Mouse (Mus musculus): ENCODE results near the gene Strada. TPM values are rescaled to one million over a fixed set of nuclear protein-coding genes. Genes with fewer than 3 reads are reported as not detected.

The Strada gene
- total and polyA plus RNA-seq, 2 experiments from 2014 or later = 12.6 to 18.7 TPM

DNA sequence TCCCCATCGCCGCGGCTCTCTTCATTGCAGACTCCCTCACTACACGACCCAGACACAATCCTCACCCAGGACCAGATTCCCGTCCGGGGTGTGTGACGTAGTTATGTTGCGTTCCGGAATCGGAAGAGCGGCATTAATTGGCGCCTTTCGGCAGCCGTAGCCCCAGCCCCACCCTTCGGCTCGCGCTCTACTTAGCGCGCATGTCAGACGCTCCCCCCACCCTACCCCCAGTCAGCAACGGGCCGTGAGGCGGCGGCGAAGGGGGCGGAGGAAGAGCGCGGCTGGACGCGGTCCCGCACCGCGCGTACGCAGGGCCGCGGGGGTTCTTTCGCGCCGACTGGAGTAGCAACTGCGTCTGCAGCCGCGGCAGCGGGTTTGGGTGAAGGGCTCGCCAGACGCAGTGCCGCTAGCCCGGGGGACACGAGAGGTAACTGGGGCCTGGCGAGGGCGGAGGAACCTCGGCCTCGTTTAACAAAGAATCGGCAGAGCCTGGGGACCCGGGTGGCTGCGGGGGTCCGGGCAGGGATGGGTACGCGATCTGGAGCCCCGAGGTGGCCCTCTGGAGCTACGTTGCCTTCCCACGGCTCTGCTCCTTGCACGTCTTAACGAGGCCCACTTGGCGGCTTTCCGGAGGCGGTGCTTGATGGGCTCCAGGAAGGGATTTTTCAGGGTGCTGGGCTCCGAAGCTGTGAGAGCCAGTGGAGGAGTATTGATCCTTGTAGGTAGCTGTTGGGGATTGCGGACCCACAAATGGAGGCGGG is 14.9 kb upstream of the Strada start, which contains the start of gene Ddx42:
TSS of gene Ddx42 (plus strand) at position 197 of the 761 bp plus-strand sequence.
- Histone ChIP-seq H3K4me1 (ENCODE audit: control insufficient read depth, insufficient read depth) (peaks cover 34% of the 10 kb centered on the region), H3K27me3 (ENCODE audit: control insufficient read depth, insufficient read depth, low read length) (no peaks in the 10 kb centered on the region), H3K4me3 (ENCODE audit: low read depth, low read length) (peak within 1 kb of the TSS; percentile 99), H3K27ac (ENCODE audit: low read depth) (peak within 1 kb of the TSS; percentile 97), H3K9ac (replicated peaks; ENCODE audit: low read depth, low read length) (peak within 1 kb of the TSS; percentile 94), H3K9me3 (replicated peaks; ENCODE audit: control insufficient read depth, low read length) (no peaks in the 10 kb centered on the region), H3K4me2 (ENCODE audit: low read depth, low read length) (peak within 1 kb of the TSS; percentile 84), H3K36me3 (replicated peaks; ENCODE audit: control insufficient read depth, insufficient read depth, low read length) (peaks cover 4% of the 10 kb centered on the region)
- TF ChIP-seq CTCF (IDR thresholded peaks at IDR 0.05; ENCODE audit: low read depth) (no peak), EP300 (IDR thresholded peaks at IDR 0.05; ENCODE audit: low read depth) (peak; percentile 39)
- ATAC-seq (ENCODE audit: insufficient read depth, low read depth) (peak; percentile 90), DNase-seq (ENCODE audit: low spot score) (peak; percentile 93)
- under 1% methylated on average over 70 of the region's 70 CpGs for WGBS

GRCm38 (mm10) chr11:106215927-106216729 is 14.2 kb upstream of the Strada start, which contains the start of gene Ccdc47:
Gene Ccdc47, minus strand, starts transcription at chr11:106216344.
- H3K4me2 ChIP-seq (ENCODE audit: low read depth, low read length) = peak within 1 kb of the TSS; percentile 84
- peaks cover 12% of the 10 kb centered on the region for H3K36me3 ChIP-seq (replicated peaks; ENCODE audit: control insufficient read depth, insufficient read depth, low read length)
- ATAC-seq (ENCODE audit: insufficient read depth, low read depth) (peak; percentile 95), DNase-seq (ENCODE audit: low spot score) (peak; percentile 99)
- peak within 1 kb of the TSS; percentile 97 for H3K27ac ChIP-seq (ENCODE audit: low read depth)
- H3K4me1 ChIP-seq (ENCODE audit: control insufficient read depth, insufficient read depth) = peaks cover 34% of the 10 kb centered on the region
- no peaks in the 10 kb centered on the region for H3K27me3 ChIP-seq (ENCODE audit: control insufficient read depth, insufficient read depth, low read length)
- no peaks in the 10 kb centered on the region for H3K9me3 ChIP-seq (replicated peaks; ENCODE audit: control insufficient read depth, low read length)
- H3K9ac ChIP-seq (replicated peaks; ENCODE audit: low read depth, low read length) = peak within 1 kb of the TSS; percentile 94
- TF ChIP-seq CTCF (IDR thresholded peaks at IDR 0.05; ENCODE audit: low read depth) (no peak), EP300 (IDR thresholded peaks at IDR 0.05; ENCODE audit: low read depth) (peak; percentile 96)
- under 1% methylated on average over 46 of the region's 46 CpGs for WGBS
- peak within 1 kb of the TSS; percentile 99 for H3K4me3 ChIP-seq (ENCODE audit: low read depth, low read length)

DNA sequence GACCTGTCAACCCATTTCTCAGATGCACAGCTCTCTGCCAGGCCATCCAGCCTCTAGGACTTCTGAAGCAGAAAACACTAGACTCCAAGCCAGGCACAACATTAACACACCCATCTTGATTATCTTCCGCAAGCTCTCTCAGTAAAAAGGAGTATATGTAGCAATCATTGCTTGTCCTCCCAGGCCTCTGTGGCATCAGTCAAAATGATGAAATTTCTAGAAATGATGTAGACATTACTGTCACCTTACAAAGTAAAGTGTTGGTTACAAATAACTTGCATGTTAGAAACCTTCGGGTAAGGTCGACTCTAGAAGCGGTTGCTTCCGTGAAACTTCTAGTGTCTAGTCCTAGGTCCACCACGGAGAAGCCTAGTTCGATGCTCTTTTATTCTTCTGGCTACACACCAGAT is 13.5 kb upstream of the Strada start:
- Histone ChIP-seq H3K27me3 (ENCODE audit: control insufficient read depth, insufficient read depth, low read length) (no peaks in the 10 kb centered on the region), H3K27ac (ENCODE audit: low read depth) (peak overlapping the region; percentile 97), H3K4me3 (ENCODE audit: low read depth, low read length) (peak overlapping the region; percentile 99), H3K4me1 (ENCODE audit: control insufficient read depth, insufficient read depth) (peaks cover 34% of the 10 kb centered on the region), H3K9ac (replicated peaks; ENCODE audit: low read depth, low read length) (peak overlapping the region; percentile 84), H3K36me3 (replicated peaks; ENCODE audit: control insufficient read depth, insufficient read depth, low read length) (peaks cover 18% of the 10 kb centered on the region), H3K4me2 (ENCODE audit: low read depth, low read length) (peak overlapping the region; percentile 77), H3K9me3 (replicated peaks; ENCODE audit: control insufficient read depth, low read length) (no peaks in the 10 kb centered on the region)
- TF ChIP-seq EP300 (IDR thresholded peaks at IDR 0.05; ENCODE audit: low read depth) = no peak
- no peak for TF ChIP-seq CTCF (IDR thresholded peaks at IDR 0.05; ENCODE audit: low read depth)
- 17% methylated on average over 7 of the region's 7 CpGs for WGBS
- DNase-seq (ENCODE audit: low spot score) (no peak), ATAC-seq (ENCODE audit: insufficient read depth, low read depth) (no peak)

DNA sequence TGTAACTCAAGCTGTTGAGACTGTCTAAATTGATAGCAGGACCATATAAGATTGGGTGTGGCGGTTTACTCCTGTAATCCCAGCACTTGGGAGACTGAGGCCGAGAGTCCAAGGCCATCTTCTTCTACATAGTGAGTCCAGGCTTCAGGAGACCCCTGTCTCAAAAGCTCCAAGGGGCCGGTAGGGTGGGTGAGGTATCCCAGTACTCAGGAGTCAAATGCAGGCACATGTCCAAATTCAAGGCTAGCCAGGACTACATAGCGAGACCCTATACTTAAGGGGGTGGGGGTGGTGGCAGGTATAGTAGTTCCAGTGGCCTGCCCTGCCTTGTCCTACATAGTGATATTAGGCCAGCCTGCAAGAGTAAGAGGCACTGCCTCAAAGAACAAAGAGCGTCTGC is 12.9 kb upstream of the Strada start:
- TF ChIP-seq CTCF (IDR thresholded peaks at IDR 0.05; ENCODE audit: low read depth) (no peak), EP300 (IDR thresholded peaks at IDR 0.05; ENCODE audit: low read depth) (no peak)
- H3K4me1 ChIP-seq (ENCODE audit: control insufficient read depth, insufficient read depth) = peaks cover 34% of the 10 kb centered on the region
- H3K4me3 ChIP-seq (ENCODE audit: low read depth, low read length) = no peak overlapping the region
- peak overlapping the region; percentile 84; the same call in 1 of the 2 replicates for H3K9ac ChIP-seq (replicated peaks; ENCODE audit: low read depth, low read length)
- ATAC-seq (ENCODE audit: insufficient read depth, low read depth) = no peak
- peak overlapping the region; percentile 77 for H3K4me2 ChIP-seq (ENCODE audit: low read depth, low read length)
- no peak overlapping the region for H3K27ac ChIP-seq (ENCODE audit: low read depth)
- H3K36me3 ChIP-seq (replicated peaks; ENCODE audit: control insufficient read depth, insufficient read depth, low read length) = peaks cover 24% of the 10 kb centered on the region
- no peaks in the 10 kb centered on the region for H3K9me3 ChIP-seq (replicated peaks; ENCODE audit: control insufficient read depth, low read length)
- H3K27me3 ChIP-seq (ENCODE audit: control insufficient read depth, insufficient read depth, low read length) = no peaks in the 10 kb centered on the region
- DNase-seq (ENCODE audit: low spot score) = no peak
- 82% methylated on average over 5 of the region's 5 CpGs for WGBS

DNA sequence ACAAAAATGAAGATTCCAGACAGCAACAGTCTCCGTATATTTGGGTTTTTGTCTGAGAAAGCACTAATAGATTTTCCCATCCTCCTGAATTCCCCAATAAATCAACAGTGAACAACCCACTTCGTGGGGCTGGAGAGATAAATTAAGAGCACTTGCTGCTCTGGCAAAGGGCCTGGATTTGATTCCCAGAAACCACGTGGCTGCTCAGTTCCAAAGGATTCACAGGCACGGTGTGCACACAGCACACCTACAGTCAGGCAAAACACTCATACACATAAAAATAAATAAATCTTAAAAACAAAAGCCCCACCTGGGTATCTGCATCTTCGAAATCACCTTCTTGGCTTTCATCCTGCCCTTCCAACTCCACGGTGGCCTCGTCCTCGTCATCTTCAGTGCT is 10.8 kb upstream of the Strada start:
- no peak for DNase-seq (ENCODE audit: low spot score)
- Histone ChIP-seq H3K36me3 (replicated peaks; ENCODE audit: control insufficient read depth, insufficient read depth, low read length) (peaks cover 43% of the 10 kb centered on the region), H3K9me3 (replicated peaks; ENCODE audit: control insufficient read depth, low read length) (no peaks in the 10 kb centered on the region), H3K27ac (ENCODE audit: low read depth) (no peak overlapping the region), H3K4me2 (ENCODE audit: low read depth, low read length) (no peak overlapping the region), H3K4me1 (ENCODE audit: control insufficient read depth, insufficient read depth) (peaks cover 24% of the 10 kb centered on the region), H3K4me3 (ENCODE audit: low read depth, low read length) (no peak overlapping the region), H3K27me3 (ENCODE audit: control insufficient read depth, insufficient read depth, low read length) (no peaks in the 10 kb centered on the region), H3K9ac (replicated peaks; ENCODE audit: low read depth, low read length) (no peak overlapping the region)
- TF ChIP-seq EP300 (IDR thresholded peaks at IDR 0.05; ENCODE audit: low read depth) (no peak), CTCF (IDR thresholded peaks at IDR 0.05; ENCODE audit: low read depth) (no peak)
- ATAC-seq (ENCODE audit: insufficient read depth, low read depth) = no peak
- WGBS = 71% methylated on average over 8 of the region's 8 CpGs
